Mouse (Mus musculus) G1E-ER4 (cell line): ENCODE results near the gene Gm20835. TPM values are rescaled to one million over a fixed set of nuclear protein-coding genes. Genes with fewer than 3 reads are reported as not detected.
"Not testable (repeated sequence)": the region's sequence is repeated elsewhere in the genome, so short reads cannot be mapped to it uniquely, and the experiment has no call there.

Source experiments
- GATA1 ChIP-seq: IDR thresholded peaks from one replicate; pipeline ENCODE4 v1.8.0; 2012; ENCODE audit warnings: low read length, inconsistent platforms
- polyA plus RNA-seq: library from polyadenylated mRNA; stranded (reverse); fragments of >175 nt; gene quantifications from 2 replicates; pipeline ENCODE4 v1.2.3, GENCODE M21; 2012

The Gm20835 gene
- polyA plus RNA-seq: not detected in 2 replicates

- TF ChIP-seq GATA1: not testable (repeated sequence)
These were observed at the start of gene Gm20835 for GRCm38 (mm10) chrY:36735190-36735589. Gene Gm20835 (minus strand): TSS chrY:36735290.
